Mouse (Mus musculus) regulatory T cell (primary cell): ENCODE measurements around the gene Tnni3.

ENCODE experiments used
- in situ Hi-C: fragments of 300-600 bp; cut with MboI, MseI; formaldehyde crosslinking; loops from one replicate; pipeline ENCODE4 v1.15.1; 2025; ENCODE audit warnings: high pct_unique_total_duplicates

The Tnni3 gene

GRCm38 (mm10) chr7:4521231-4522003, 2.6 kb downstream of the Tnni3 start:
- in situ Hi-C loops: loop anchor here (5.0 to 25.0 kb wide), 3 partner anchors 89 to 1866 kb away; partner anchors contain the start of genes Smim17 and Zfp28

- in situ Hi-C loops: loop anchor here (25.0 kb wide), 1 partner anchor 1869 kb away; the partner anchor contains the start of genes Smim17 and Zfp28
These were observed 5.5 kb downstream of the Tnni3 start for GRCm38 (mm10) chr7:4518487-4518886.

GRCm38 (mm10) chr7:4516332-4517050, 7.5 kb downstream of the Tnni3 start, which contains the start of gene Tnnt1:
Gene Tnnt1, minus strand, starts transcription at chr7:4516382.
- in situ Hi-C loops: loop anchor here (25.0 kb wide), 1 partner anchor 1871 kb away; the partner anchor contains the start of genes Smim17 and Zfp28

GRCm38 (mm10) chr7:4515853-4516252, 8.2 kb downstream of the Tnni3 start:
- in situ Hi-C loops: loop anchor here (25.0 kb wide), 1 partner anchor 1871 kb away; the partner anchor contains the start of genes Smim17 and Zfp28

- in situ Hi-C loops: loop anchor here (25.0 kb wide), 1 partner anchor 1873 kb away; the partner anchor contains the start of genes Smim17 and Zfp28
These were observed 10.0 kb downstream of the Tnni3 start for GRCm38 (mm10) chr7:4513829-4514712.

- in situ Hi-C loops: loop anchor here (25.0 kb wide), 1 partner anchor 1874 kb away; the partner anchor contains the start of genes Smim17 and Zfp28
These were observed 10.8 kb downstream of the Tnni3 start for GRCm38 (mm10) chr7:4513236-4513635.

GRCm38 (mm10) chr7:4511489-4512224, 12.4 kb downstream of the Tnni3 start:
- in situ Hi-C loops: loop anchor here (25.0 kb wide), 1 partner anchor 1876 kb away; the partner anchor contains the start of genes Smim17 and Zfp28

GRCm38 (mm10) chr7:4509863-4510608, 14.0 kb downstream of the Tnni3 start:
- in situ Hi-C loops: loop anchor here (25.0 kb wide), 1 partner anchor 1877 kb away; the partner anchor contains the start of genes Smim17 and Zfp28

GRCm38 (mm10) chr7:4508739-4509116, 15.3 kb downstream of the Tnni3 start:
- in situ Hi-C loops: loop anchor here (25.0 kb wide), 1 partner anchor 1879 kb away; the partner anchor contains the start of genes Smim17 and Zfp28

GRCm38 (mm10) chr7:4508062-4508738, 15.8 kb downstream of the Tnni3 start:
- in situ Hi-C loops: loop anchor here (25.0 kb wide), 1 partner anchor 1879 kb away; the partner anchor contains the start of genes Smim17 and Zfp28

GRCm38 (mm10) chr7:4507220-4507619, 16.8 kb downstream of the Tnni3 start:
- in situ Hi-C loops: loop anchor here (25.0 kb wide), 1 partner anchor 1880 kb away; the partner anchor contains the start of genes Smim17 and Zfp28

- in situ Hi-C loops: loop anchor here (25.0 kb wide), 1 partner anchor 1882 kb away; the partner anchor contains the start of genes Smim17 and Zfp28
These were observed 19.2 kb downstream of the Tnni3 start for GRCm38 (mm10) chr7:4504646-4505435.

GRCm38 (mm10) chr7:4503858-4504257, 20.2 kb downstream of the Tnni3 start:
- in situ Hi-C loops: loop anchor here (25.0 kb wide), 1 partner anchor 1883 kb away; the partner anchor contains the start of genes Smim17 and Zfp28

GRCm38 (mm10) chr7:4503100-4503499, 20.9 kb downstream of the Tnni3 start:
- in situ Hi-C loops: loop anchor here (25.0 kb wide), 1 partner anchor 1884 kb away; the partner anchor contains the start of genes Smim17 and Zfp28

GRCm38 (mm10) chr7:4502421-4503090, 21.5 kb downstream of the Tnni3 start:
- in situ Hi-C loops: loop anchor here (25.0 kb wide), 1 partner anchor 1885 kb away; the partner anchor contains the start of genes Smim17 and Zfp28

- in situ Hi-C loops: loop anchor here (25.0 kb wide), 1 partner anchor 1886 kb away; the partner anchor contains the start of genes Smim17 and Zfp28
These were observed 22.3 kb downstream of the Tnni3 start, which contains the start of gene Ppp1r12c for GRCm38 (mm10) chr7:4501558-4502397. Gene Ppp1r12c, minus strand, starts transcription at chr7:4501680.
